Mouse (Mus musculus) heart, adult 2 months (tissue): Measurements from ENCODE around the gene Hdac1. TPM values are rescaled to one million over a fixed set of nuclear protein-coding genes. Genes with fewer than 3 reads are reported as not detected.

ENCODE experiments used
- DNase-seq, 2 experiments: peaks; one replicate each; pipeline ENCODE4 v3.0.0; 2021
- H3K27ac ChIP-seq: fragments of 200-600 bp; 2 replicates; pipeline ENCODE4 v1.8.1; 2022
- H3K27me3 ChIP-seq: fragments of 200-500 bp; 2 replicates; pipeline ENCODE4 v1.6.1; 2012; ENCODE audit warnings: mild to moderate bottlenecking, low read length, inconsistent platforms, mixed read lengths; ENCODE audit not compliant: control insufficient read depth, insufficient read depth
- H3K36me3 ChIP-seq: fragments of 200-500 bp; 2 replicates; pipeline ENCODE4 v1.6.1; 2012; ENCODE audit warnings: low read length, inconsistent platforms; ENCODE audit not compliant: control insufficient read depth, insufficient read depth
- H3K4me1 ChIP-seq: fragments of 200-500 bp; 2 replicates; pipeline ENCODE4 v1.6.1; 2011; ENCODE audit warnings: low read length; ENCODE audit not compliant: control insufficient read depth, insufficient read depth
- H3K4me3 ChIP-seq: fragments of 200-600 bp; 2 replicates; pipeline ENCODE4 v1.8.1; 2022
- H3K79me2 ChIP-seq: fragments of 200-500 bp; replicated peaks from 2 replicates; pipeline ENCODE4 v1.6.1; 2012; ENCODE audit warnings: mild to moderate bottlenecking, inconsistent platforms, low read length, moderate library complexity, mixed read lengths; ENCODE audit not compliant: control insufficient read depth, insufficient read depth
- H3K9ac ChIP-seq: fragments of 200-500 bp; 2 replicates; pipeline ENCODE4 v1.6.1; 2012; ENCODE audit warnings: low read depth, mild to moderate bottlenecking, control low read depth, inconsistent platforms, low read length, mixed read lengths
- CTCF ChIP-seq: fragments of 200-600 bp; IDR thresholded peaks from 2 replicates; pipeline ENCODE4 v1.8.1; 2022; ENCODE audit warnings: antibody characterized with exemption, mild to moderate bottlenecking, moderate library complexity
- EP300 ChIP-seq: fragments of 200-500 bp; IDR thresholded peaks from 2 replicates; pipeline ENCODE4 v1.6.1; 2011; ENCODE audit warnings: low read depth, low read length, control low read depth; ENCODE audit not compliant: insufficient read depth
- POLR2A ChIP-seq: fragments of 200-500 bp; IDR thresholded peaks from 2 replicates; pipeline ENCODE4 v1.6.1; 2011; ENCODE audit warnings: mild to moderate bottlenecking, low read depth, low read length, control low read depth; ENCODE audit not compliant: insufficient read depth
- WGBS: fragments of 180-500 bp; shearing (Covaris S2); methylation state at CpG from one replicate; pipeline ENCODE4 v1.1.7; 2018; 5-methylcytosine and 5-hydroxymethylcytosine counted together
- intact Hi-C: fragments of 180-260 bp; cut with DNase I; formaldehyde crosslinking; loops from one replicate; pipeline ENCODE4 v1.15.1; 2025
- long read RNA-seq: library from polyadenylated mRNA; stranded (forward); transcript quantifications from one replicate; pipeline ENCODE4 v2.0.0, GENCODE M21; 2021
- polyA plus RNA-seq: library from polyadenylated mRNA; depleted of rRNA; stranded (reverse); fragments of >200 nt; gene quantifications from 2 replicates; pipeline ENCODE4 v1.2.3, GENCODE M21; 2012; rRNA removed
- total RNA-seq, 2 experiments: library from RNA; stranded (reverse); gene quantifications; 2 replicates each; pipeline ENCODE4 v1.2.3; 2021

Gene Hdac1
- 10 to 100 TPM; 15.7 to 16.1 TPM for total RNA-seq
- polyA plus RNA-seq, result 17.9 and 35.2 TPM in 2 replicates
- long read RNA-seq, transcript Hdac1-201 (14 exons, 2,038 nt), result major isoform, 9 of 12 reads
- long read RNA-seq, partial matches to known transcripts, result 3 of 12 reads
- long read RNA-seq, other reads (novel, unspliced or antisense), result 0 of 12 reads

DNA sequence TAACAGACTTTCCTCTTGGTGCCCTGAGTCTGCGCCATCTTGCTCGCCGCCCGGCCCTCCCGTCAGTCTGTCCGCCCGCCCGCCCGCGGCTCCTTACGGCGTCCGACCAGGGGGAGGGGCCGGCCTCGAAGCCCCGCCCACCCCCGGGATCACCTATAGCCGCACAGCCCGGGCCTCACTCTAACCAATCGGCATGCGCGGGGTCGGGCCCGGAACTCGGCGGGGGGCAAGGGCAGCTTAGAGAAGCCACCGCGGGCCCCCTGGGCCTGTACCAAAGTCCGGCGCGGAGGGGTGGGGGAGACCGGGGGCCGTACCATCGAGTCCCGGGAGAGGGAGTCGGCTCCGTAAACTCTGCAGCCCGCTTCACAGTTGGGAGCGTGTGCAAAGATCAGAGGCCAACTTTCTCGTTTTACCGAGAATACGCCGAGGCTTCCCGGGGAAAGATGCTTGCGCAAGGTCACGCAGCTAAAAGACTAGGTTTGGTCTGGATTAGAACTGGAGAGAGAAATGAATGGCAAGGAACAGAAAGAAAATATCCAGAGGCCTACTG is at the start of gene Hdac1:
Gene Hdac1 (minus strand): TSS at position 122 of the 550 bp plus-strand sequence.
- peak; percentile 58 for TF ChIP-seq POLR2A
- peak; percentile 57; the same call in 1 of the 2 replicates for TF ChIP-seq EP300
- TF ChIP-seq CTCF, result peak; percentile 48
- intact Hi-C loops, result loop anchor here (2.0 kb wide), 2 partner anchors 14 to 58 kb away; partner anchors contain the start of genes Eif3i and Tmem234
- peak within 1 kb of the TSS; percentile 72 for H3K4me3 ChIP-seq
- peak within 1 kb of the TSS; percentile 86 for H3K27ac ChIP-seq
- DNase-seq, result peak; percentile 98 to 99
- no peaks in the 10 kb centered on the region for H3K36me3 ChIP-seq
- H3K9ac ChIP-seq, result peak within 1 kb of the TSS; percentile 85
- H3K4me1 ChIP-seq, result peaks cover 6% of the 10 kb centered on the region
- H3K27me3 ChIP-seq, result no peaks in the 10 kb centered on the region
- no peaks in the 10 kb centered on the region for H3K79me2 ChIP-seq
- 1% methylated on average over 46 of the region's 46 CpGs for WGBS

DNA sequence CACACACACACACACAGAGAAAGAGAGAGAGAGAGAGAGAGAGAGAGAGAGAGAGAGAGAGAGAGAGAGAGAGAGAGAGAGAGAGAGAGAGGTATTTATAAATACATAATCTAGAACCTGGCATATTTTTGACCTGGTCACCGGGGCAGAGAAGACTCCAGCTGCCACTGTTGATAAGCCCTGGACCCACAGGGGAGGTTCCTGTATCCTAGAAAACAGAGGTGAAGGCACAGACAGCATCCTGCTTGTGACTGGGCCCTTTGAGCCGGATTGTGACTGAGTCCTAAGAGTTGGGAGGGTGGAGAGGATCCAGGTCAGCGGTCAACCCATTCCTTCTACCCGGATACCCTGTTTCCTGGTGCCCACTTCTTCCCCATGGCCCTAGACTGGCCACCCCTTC is 46.4 kb upstream of the Hdac1 start:
- no peaks in the 10 kb centered on the region for H3K79me2 ChIP-seq
- H3K4me3 ChIP-seq, result no peak overlapping the region
- no peak overlapping the region for H3K9ac ChIP-seq
- no peak overlapping the region for H3K27ac ChIP-seq
- TF ChIP-seq EP300, result no peak
- TF ChIP-seq CTCF, result no peak
- no peak for TF ChIP-seq POLR2A
- H3K36me3 ChIP-seq, result no peaks in the 10 kb centered on the region
- intact Hi-C loops, result no loop called here
- H3K27me3 ChIP-seq, result no peaks in the 10 kb centered on the region
- H3K4me1 ChIP-seq, result no peaks in the 10 kb centered on the region
- whole genome bisulfite sequencing, result 52% methylated on average over 4 of the region's 4 CpGs
- no peak for DNase-seq

- no peak for TF ChIP-seq POLR2A
- no peak for TF ChIP-seq CTCF
- no peak for TF ChIP-seq EP300
- intact Hi-C loops, result no loop called here
- Histone ChIP-seq H3K36me3 (no peaks in the 10 kb centered on the region), H3K9ac (no peak overlapping the region), H3K27ac (no peak overlapping the region), H3K4me3 (no peak overlapping the region), H3K27me3 (no peaks in the 10 kb centered on the region), H3K4me1 (no peaks in the 10 kb centered on the region), H3K79me2 (no peaks in the 10 kb centered on the region)
- DNase-seq, result no peak
- WGBS, result 76% methylated on average over 1 of the region's 1 CpGs
Measured at GRCm38 (mm10) chr4:129586943-129587342, 44.4 kb upstream of the Hdac1 start.

DNA sequence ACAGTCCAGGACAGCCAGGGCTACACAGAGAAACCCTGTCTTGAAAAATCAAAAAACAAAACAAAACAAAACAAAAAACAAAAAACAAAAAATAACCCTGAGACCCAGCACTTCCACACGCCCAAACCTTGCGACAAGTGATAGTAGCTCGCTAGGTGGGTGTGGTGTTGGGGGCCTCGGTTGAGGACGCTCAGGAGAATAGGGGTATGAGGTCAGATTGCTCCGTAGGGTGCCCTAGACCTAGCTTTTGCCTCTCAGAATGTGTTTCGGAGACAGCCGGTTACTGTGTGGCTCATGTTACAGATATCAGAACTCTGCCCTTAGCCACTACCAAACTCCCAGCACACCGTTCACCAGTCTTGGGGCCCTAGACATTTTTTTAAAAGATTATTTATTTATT is 43.3 kb upstream of the Hdac1 start:
- intact Hi-C loops, result loop anchor here (2.0 kb wide), 1 partner anchor 23 kb away; no protein-coding TSS in a partner anchor
- H3K27ac ChIP-seq, result no peak overlapping the region
- H3K9ac ChIP-seq, result no peak overlapping the region
- WGBS, result 92% methylated on average over 9 of the region's 9 CpGs
- H3K36me3 ChIP-seq, result no peaks in the 10 kb centered on the region
- H3K79me2 ChIP-seq, result no peaks in the 10 kb centered on the region
- no peaks in the 10 kb centered on the region for H3K27me3 ChIP-seq
- H3K4me1 ChIP-seq, result no peaks in the 10 kb centered on the region
- TF ChIP-seq CTCF, result no peak
- H3K4me3 ChIP-seq, result no peak overlapping the region
- no peak for DNase-seq

DNA sequence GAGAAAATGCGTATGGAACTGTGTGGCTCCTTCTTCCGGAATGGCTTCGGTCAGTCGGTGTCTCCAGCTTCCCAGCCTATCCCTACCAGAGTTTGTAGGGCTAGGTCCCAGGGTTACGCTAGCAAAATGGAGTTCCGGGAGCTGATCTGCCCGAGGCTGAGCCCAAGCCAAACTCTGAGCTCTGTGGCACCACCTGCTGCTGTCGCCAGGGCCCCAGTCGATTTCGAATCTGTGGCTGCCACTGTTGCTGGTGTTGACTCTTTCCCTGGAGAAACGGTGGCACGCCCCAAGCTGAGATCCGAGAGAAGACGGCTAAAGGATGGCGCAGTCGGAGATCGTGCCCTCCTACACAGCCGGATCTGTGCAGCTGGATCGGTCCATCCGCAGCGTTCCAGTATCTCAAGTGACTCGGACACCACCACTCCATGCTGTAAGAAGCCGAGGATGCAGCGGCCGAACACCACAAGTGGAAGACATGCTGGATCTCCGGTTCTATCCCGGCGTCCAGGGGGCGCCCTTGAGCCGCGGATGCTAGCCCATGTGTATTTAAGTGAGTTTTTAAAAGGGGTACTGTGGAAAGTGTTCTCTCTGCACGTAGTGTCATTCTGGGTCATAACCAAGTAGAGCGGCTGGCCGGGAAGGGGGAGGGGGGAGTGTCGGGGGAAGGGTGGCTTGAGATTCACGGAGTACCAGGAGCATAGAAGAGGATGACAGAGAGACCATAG is 42.5 kb upstream of the Hdac1 start:
- Histone ChIP-seq H3K4me3 (peak overlapping the region; percentile 64), H3K27ac (peak overlapping the region; percentile 58), H3K79me2 (no peaks in the 10 kb centered on the region), H3K9ac (peak overlapping the region; percentile 90), H3K4me1 (0 out of 2 replicates have a peak, but pooled peaks cover 2% of the 10 kb centered on the region), H3K36me3 (no peaks in the 10 kb centered on the region), H3K27me3 (no peaks in the 10 kb centered on the region)
- TF ChIP-seq POLR2A (no peak), CTCF (peak; percentile 80), EP300 (0 out of 2 replicates have a peak, but pooled peaks have one; percentile 26)
- intact Hi-C loops, result loop anchor here (2.0 kb wide), 1 partner anchor 24 kb away; no protein-coding TSS in a partner anchor
- DNase-seq, result peak; percentile 87 to 90
- 3% methylated on average over 36 of the region's 36 CpGs for WGBS

DNA sequence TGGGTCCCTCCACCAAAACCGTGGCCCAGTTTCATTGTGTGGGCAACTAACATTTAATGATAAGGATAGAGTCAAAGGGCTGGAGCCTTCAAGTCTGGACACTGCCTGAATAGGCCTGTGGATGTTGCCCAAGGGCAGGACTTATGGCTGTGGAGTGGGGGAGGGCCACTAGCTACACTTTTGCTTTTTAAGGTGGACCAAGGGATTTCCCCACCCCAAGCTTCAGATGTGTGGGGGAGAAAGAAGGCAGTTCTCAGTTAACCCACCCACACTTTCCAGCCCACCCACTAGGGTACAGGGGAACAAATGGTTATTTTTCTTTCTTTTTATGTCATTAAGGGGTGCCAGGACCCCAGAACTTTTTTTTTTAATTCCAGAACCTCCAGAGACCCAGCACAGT is 41.9 kb upstream of the Hdac1 start:
- WGBS, result 77% methylated on average over 1 of the region's 1 CpGs
- no peaks in the 10 kb centered on the region for H3K79me2 ChIP-seq
- peak overlapping the region; percentile 64; the same call in 1 of the 2 replicates for H3K4me3 ChIP-seq
- intact Hi-C loops, result loop anchor here (2.0 kb wide), 1 partner anchor 24 kb away; no protein-coding TSS in a partner anchor
- no peak for TF ChIP-seq CTCF
- no peak for TF ChIP-seq EP300
- no peak for TF ChIP-seq POLR2A
- H3K27me3 ChIP-seq, result no peaks in the 10 kb centered on the region
- no peak for DNase-seq
- H3K36me3 ChIP-seq, result no peaks in the 10 kb centered on the region
- H3K4me1 ChIP-seq, result 0 out of 2 replicates have a peak, but pooled peaks cover 2% of the 10 kb centered on the region
- H3K27ac ChIP-seq, result peak overlapping the region; percentile 58
- H3K9ac ChIP-seq, result no peak overlapping the region; the same call in 1 of the 2 replicates
